Mouse (Mus musculus): ENCODE measurements around the gene Atg10. TPM values are rescaled to one million over a fixed set of nuclear protein-coding genes. Genes with fewer than 3 reads are reported as not detected.

Atg10 gene
- polyA plus RNA-seq, 1 experiment: 11.1 TPM

- TF ChIP-seq POLR2A (IDR thresholded peaks at IDR 0.05; ENCODE audit: borderline replicate concordance, insufficient read depth, low read length): no peak
- TF ChIP-seq CTCF (IDR thresholded peaks at IDR 0.05; ENCODE audit: borderline replicate concordance, insufficient read depth, low read depth, low read length): no peak
- no peak overlapping the region for H3K27ac ChIP-seq (ENCODE audit: insufficient read depth, low read length)
- DNase-seq: no peak
- H3K4me1 ChIP-seq (ENCODE audit: control insufficient read depth, insufficient read depth, low read length): no peaks in the 10 kb centered on the region
- no peak overlapping the region for H3K4me3 ChIP-seq (replicated peaks; ENCODE audit: insufficient read depth, low read depth, low read length)
- no peaks in the 10 kb centered on the region for H3K27me3 ChIP-seq (ENCODE audit: control insufficient read depth, insufficient read depth, low read length)
- 93% methylated on average over 12 of the region's 12 CpGs for WGBS
Measured at GRCm38 (mm10) chr13:90907376-90907775, 316.4 kb downstream of the Atg10 start.

DNA sequence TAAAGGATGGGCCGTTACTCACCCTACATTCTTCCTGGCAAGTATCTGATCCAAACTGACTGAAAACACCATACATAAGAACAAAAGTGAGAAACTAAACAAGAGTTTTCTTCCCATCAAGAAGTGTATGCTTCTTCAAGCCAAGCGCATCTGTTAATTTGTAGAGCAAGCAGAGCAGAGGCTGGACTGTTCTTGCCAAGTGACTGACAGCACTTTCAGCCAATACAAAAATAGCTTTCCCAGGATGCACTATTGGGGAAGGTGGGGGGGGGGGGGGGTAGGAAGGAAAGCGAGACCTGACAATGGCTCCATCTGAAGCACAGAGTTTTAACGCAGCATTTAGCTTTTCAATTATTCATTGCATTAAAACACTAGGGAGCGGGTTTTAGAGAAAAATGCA, 318.6 kb downstream of the Atg10 start, which contains the start of gene Atp6ap1l:
Atp6ap1l (minus strand) TSS at position 180 of the 400 bp plus-strand sequence.
- no peaks in the 10 kb centered on the region for H3K27me3 ChIP-seq (ENCODE audit: control insufficient read depth, insufficient read depth, low read length)
- H3K4me3 ChIP-seq (replicated peaks; ENCODE audit: insufficient read depth, low read depth, low read length): no peak within 1 kb of the TSS
- H3K4me1 ChIP-seq (ENCODE audit: control insufficient read depth, insufficient read depth, low read length): no peaks in the 10 kb centered on the region
- DNase-seq: no peak
- 84% methylated on average over 5 of the region's 5 CpGs for WGBS
- no peak for TF ChIP-seq POLR2A (IDR thresholded peaks at IDR 0.05; ENCODE audit: borderline replicate concordance, insufficient read depth, low read length)
- TF ChIP-seq CTCF (IDR thresholded peaks at IDR 0.05; ENCODE audit: borderline replicate concordance, insufficient read depth, low read depth, low read length): no peak
- no peak within 1 kb of the TSS for H3K27ac ChIP-seq (ENCODE audit: insufficient read depth, low read length)

GRCm38 (mm10) chr13:90896821-90897220, 326.9 kb downstream of the Atg10 start:
- Histone ChIP-seq H3K27me3 (ENCODE audit: control insufficient read depth, insufficient read depth, low read length) (no peaks in the 10 kb centered on the region), H3K4me3 (replicated peaks; ENCODE audit: insufficient read depth, low read depth, low read length) (no peak overlapping the region), H3K27ac (ENCODE audit: insufficient read depth, low read length) (no peak overlapping the region), H3K4me1 (ENCODE audit: control insufficient read depth, insufficient read depth, low read length) (0 out of 2 replicates have a peak, but pooled peaks cover 2% of the 10 kb centered on the region)
- 31% methylated on average over 12 of the region's 12 CpGs for WGBS
- TF ChIP-seq POLR2A (IDR thresholded peaks at IDR 0.05; ENCODE audit: borderline replicate concordance, insufficient read depth, low read length) (no peak), CTCF (IDR thresholded peaks at IDR 0.05; ENCODE audit: borderline replicate concordance, insufficient read depth, low read depth, low read length) (no peak)
- no peak for DNase-seq

GRCm38 (mm10) chr13:90896098-90896497, 327.7 kb downstream of the Atg10 start:
- no peak for TF ChIP-seq POLR2A (IDR thresholded peaks at IDR 0.05; ENCODE audit: borderline replicate concordance, insufficient read depth, low read length)
- no peak for TF ChIP-seq CTCF (IDR thresholded peaks at IDR 0.05; ENCODE audit: borderline replicate concordance, insufficient read depth, low read depth, low read length)
- no peak overlapping the region for H3K4me3 ChIP-seq (replicated peaks; ENCODE audit: insufficient read depth, low read depth, low read length)
- 0 out of 2 replicates have a peak, but pooled peaks cover 2% of the 10 kb centered on the region for H3K4me1 ChIP-seq (ENCODE audit: control insufficient read depth, insufficient read depth, low read length)
- 4% methylated on average over 2 of the region's 2 CpGs for WGBS
- no peaks in the 10 kb centered on the region for H3K27me3 ChIP-seq (ENCODE audit: control insufficient read depth, insufficient read depth, low read length)
- H3K27ac ChIP-seq (ENCODE audit: insufficient read depth, low read length): no peak overlapping the region
- peak; percentile 19 to 39 for DNase-seq

DNA sequence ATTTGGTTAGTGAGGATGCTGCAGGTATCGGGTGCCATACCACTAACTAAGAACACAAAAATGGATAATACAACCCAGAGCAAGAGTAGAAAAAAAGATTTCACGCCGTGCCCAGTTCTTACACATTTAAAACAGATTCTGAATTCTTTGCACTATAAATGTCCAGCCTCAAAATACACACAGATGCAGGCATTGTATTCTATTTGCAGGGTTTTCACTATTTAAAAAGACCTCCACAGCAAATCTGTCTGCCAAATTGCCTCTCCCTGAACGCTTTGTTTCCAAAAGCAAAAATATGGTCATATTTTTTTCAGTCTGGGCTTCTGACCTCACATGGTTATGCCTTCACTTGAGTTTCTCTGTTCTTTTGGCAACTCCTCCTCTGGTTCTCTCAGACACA, 328.9 kb downstream of the Atg10 start:
- no peak for DNase-seq
- Histone ChIP-seq H3K4me3 (replicated peaks; ENCODE audit: insufficient read depth, low read depth, low read length) (no peak overlapping the region), H3K27ac (ENCODE audit: insufficient read depth, low read length) (no peak overlapping the region), H3K4me1 (ENCODE audit: control insufficient read depth, insufficient read depth, low read length) (0 out of 2 replicates have a peak, but pooled peaks cover 2% of the 10 kb centered on the region), H3K27me3 (ENCODE audit: control insufficient read depth, insufficient read depth, low read length) (no peaks in the 10 kb centered on the region)
- 77% methylated on average over 4 of the region's 4 CpGs for WGBS
- TF ChIP-seq POLR2A (IDR thresholded peaks at IDR 0.05; ENCODE audit: borderline replicate concordance, insufficient read depth, low read length): no peak
- no peak for TF ChIP-seq CTCF (IDR thresholded peaks at IDR 0.05; ENCODE audit: borderline replicate concordance, insufficient read depth, low read depth, low read length)

GRCm38 (mm10) chr13:90890111-90890510, 333.7 kb downstream of the Atg10 start:
- Histone ChIP-seq H3K27me3 (ENCODE audit: control insufficient read depth, insufficient read depth, low read length) (no peaks in the 10 kb centered on the region), H3K27ac (ENCODE audit: insufficient read depth, low read length) (no peak overlapping the region), H3K4me3 (replicated peaks; ENCODE audit: insufficient read depth, low read depth, low read length) (no peak overlapping the region), H3K4me1 (ENCODE audit: control insufficient read depth, insufficient read depth, low read length) (no peaks in the 10 kb centered on the region)
- no peak for DNase-seq
- 93% methylated on average over 5 of the region's 5 CpGs for WGBS
- TF ChIP-seq CTCF (IDR thresholded peaks at IDR 0.05; ENCODE audit: borderline replicate concordance, insufficient read depth, low read depth, low read length): no peak

- H3K27ac ChIP-seq (ENCODE audit: insufficient read depth, low read length): no peak overlapping the region
- H3K4me1 ChIP-seq (ENCODE audit: control insufficient read depth, insufficient read depth, low read length): no peaks in the 10 kb centered on the region
- TF ChIP-seq CTCF (IDR thresholded peaks at IDR 0.05; ENCODE audit: borderline replicate concordance, insufficient read depth, low read depth, low read length) (peak; percentile 63), POLR2A (IDR thresholded peaks at IDR 0.05; ENCODE audit: borderline replicate concordance, insufficient read depth, low read length) (no peak)
- no peaks in the 10 kb centered on the region for H3K27me3 ChIP-seq (ENCODE audit: control insufficient read depth, insufficient read depth, low read length)
- 1% methylated on average over 18 of the region's 18 CpGs for WGBS
- peak; percentile 50 to 64 for DNase-seq
- H3K4me3 ChIP-seq (replicated peaks; ENCODE audit: insufficient read depth, low read depth, low read length): peak overlapping the region; percentile 30
Measured at GRCm38 (mm10) chr13:90886568-90886983, 337.2 kb downstream of the Atg10 start.

DNA sequence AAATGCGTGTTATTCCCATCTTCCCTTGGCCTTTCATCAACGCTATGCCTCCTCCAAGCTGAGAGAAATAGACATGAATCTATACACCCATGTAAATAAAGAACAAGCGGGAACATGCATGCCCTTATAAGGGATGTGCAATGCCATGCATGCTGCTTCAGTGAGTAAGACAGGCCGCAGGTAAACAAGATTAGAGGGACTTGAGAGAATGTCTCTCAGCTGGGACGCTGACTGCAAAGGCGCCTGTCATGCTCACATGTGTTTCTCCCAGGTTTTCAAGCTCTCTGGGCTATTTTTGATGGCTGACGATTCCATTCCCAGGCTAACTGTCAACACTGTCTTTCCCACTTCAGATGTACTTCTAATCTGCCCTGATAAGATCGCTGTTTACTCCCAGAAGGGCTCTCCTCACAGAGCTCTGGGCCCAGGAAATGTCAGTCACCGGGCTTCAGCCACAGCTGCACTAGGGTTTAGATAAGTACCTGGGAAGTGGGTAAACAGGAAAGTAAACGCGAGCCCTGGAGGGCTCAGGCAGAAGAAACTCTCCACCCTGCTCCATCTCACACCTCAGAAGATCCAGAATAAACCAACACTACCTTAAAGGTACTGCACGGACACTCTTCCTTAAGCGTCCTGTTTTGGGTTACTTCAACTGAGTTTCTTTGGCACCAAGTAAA, 337.8 kb downstream of the Atg10 start:
- H3K27me3 ChIP-seq (ENCODE audit: control insufficient read depth, insufficient read depth, low read length): no peaks in the 10 kb centered on the region
- 65% methylated on average over 13 of the region's 13 CpGs for WGBS
- no peak for DNase-seq
- H3K4me1 ChIP-seq (ENCODE audit: control insufficient read depth, insufficient read depth, low read length): no peaks in the 10 kb centered on the region
- no peak overlapping the region for H3K4me3 ChIP-seq (replicated peaks; ENCODE audit: insufficient read depth, low read depth, low read length)
- H3K27ac ChIP-seq (ENCODE audit: insufficient read depth, low read length): no peak overlapping the region
- TF ChIP-seq CTCF (IDR thresholded peaks at IDR 0.05; ENCODE audit: borderline replicate concordance, insufficient read depth, low read depth, low read length): no peak
- TF ChIP-seq POLR2A (IDR thresholded peaks at IDR 0.05; ENCODE audit: borderline replicate concordance, insufficient read depth, low read length): no peak

Other genes with a start within 250 kb of the Atg10 start
- 73.0 and 75.2 TPM in 2 replicates for gene Ssbp2, start 236.3 kb upstream of the Atg10 start, polyA plus RNA-seq (2012; rRNA removed)

Measured in cerebellum, adult 2 months (tissue).